Mouse (Mus musculus): ENCODE measurements at regions not wholly inside any gene's neighbourhood (a gene's known extent, or its start where the extent isn't known, plus 50 kb on each side); places are given as distances from the start of the nearest gene placed in this dataset.

DNA sequence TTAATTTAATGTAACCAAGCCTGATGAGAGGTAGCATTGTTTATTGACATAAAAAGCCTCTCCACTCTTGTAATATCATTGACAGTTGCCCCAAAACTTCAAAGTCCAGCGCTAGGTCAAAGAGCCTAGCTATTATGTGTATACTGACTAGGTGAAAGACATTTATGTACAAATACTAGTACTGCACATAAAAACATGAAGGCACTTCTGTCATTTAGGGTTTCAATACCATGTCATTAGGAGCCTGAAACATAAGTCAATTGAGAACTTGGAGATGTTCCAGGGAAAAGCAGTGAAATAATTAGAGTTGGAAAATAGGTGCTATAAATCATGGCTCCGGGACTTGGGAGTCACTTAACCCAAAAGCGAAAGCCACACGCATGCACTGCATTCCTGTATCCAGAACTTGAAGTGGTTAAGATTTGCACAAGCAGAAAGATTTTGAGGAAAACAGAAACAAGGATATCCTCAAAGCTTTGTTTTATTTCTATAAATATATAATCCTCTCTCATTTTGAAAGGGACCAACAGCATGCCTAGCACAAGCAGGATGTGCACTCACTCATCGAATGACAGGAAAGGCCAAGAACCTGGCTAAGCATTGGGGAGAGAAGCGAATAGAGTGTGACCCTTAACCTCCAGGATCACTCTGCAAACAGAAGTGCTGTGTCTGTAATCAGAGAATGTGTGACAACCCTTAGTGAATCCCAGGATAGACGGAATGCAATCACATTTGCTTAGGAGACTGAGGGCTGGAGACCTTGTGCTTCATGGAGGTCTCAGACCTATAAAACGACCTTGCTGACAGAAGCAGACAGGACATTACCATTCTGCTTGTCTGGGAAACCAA is 176.3 kb upstream of the Crim1 start:
- Histone ChIP-seq H3K4me3 (replicated peaks; ENCODE audit: low read length) (no peak overlapping the region), H3K9me3 (ENCODE audit: low read length) (peaks cover 34% of the 10 kb centered on the region), H3K4me1 (replicated peaks; ENCODE audit: low read depth, low read length) (no peaks in the 10 kb centered on the region), H3K36me3 (ENCODE audit: insufficient read depth, low read length) (no peaks in the 10 kb centered on the region), H3K27me3 (ENCODE audit: insufficient read depth, low read length) (no peaks in the 10 kb centered on the region)
- no peak for TF ChIP-seq CTCF (conservative IDR thresholded peaks at IDR 0.05; ENCODE audit: low read length)
- TF ChIP-seq NANOG (IDR thresholded peaks at IDR 0.05; ENCODE audit: borderline replicate concordance, low read length): no peak
- TF ChIP-seq POU5F1 (IDR thresholded peaks at IDR 0.05; ENCODE audit: borderline replicate concordance, low read length): no peak

DNA sequence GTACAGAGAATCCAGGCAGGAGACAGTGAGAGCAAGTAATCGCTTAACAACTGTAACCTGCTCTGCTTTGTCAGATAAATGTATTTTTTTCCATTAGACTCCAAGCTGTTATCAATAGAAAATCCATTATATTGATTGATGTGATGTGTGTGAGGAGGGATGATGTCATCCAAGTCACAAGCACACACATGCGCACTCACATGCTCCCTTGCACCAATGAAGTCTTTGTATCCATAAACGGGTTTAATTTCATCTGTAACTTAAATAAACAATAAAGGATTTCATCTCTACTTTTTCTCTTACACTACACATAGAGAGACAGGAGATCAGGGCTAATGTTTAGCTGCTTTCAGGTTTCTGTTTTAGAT is 175.7 kb upstream of the Crim1 start:
- no peak for TF ChIP-seq NANOG (IDR thresholded peaks at IDR 0.05; ENCODE audit: borderline replicate concordance, low read length)
- TF ChIP-seq CTCF (conservative IDR thresholded peaks at IDR 0.05; ENCODE audit: low read length): no peak
- no peak for TF ChIP-seq POU5F1 (IDR thresholded peaks at IDR 0.05; ENCODE audit: borderline replicate concordance, low read length)
- no peaks in the 10 kb centered on the region for H3K27me3 ChIP-seq (ENCODE audit: insufficient read depth, low read length)

DNA sequence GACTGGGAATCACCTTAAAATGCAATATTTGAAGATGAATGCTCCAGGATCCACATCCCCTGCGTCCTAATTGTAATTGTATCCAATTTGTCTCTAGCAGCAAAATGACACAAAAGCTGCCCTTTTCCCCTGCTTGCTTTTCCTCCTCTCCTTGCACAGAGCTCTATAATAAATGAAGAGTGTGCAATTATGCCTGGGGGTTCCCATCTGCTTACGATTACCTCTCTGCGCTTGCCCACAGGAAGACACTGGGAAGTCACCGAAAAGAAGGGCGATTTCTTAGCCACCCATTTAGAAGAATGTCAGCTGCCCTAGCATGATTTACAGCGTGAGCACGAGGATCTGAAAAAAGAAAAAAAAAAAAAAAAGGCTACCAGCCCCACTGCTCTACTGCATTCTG is 174.8 kb upstream of the Crim1 start:
- TF ChIP-seq NANOG (IDR thresholded peaks at IDR 0.05; ENCODE audit: borderline replicate concordance, low read length): no peak
- no peak for TF ChIP-seq CTCF (conservative IDR thresholded peaks at IDR 0.05; ENCODE audit: low read length)
- no peak for TF ChIP-seq POU5F1 (IDR thresholded peaks at IDR 0.05; ENCODE audit: borderline replicate concordance, low read length)
- peaks cover 42% of the 10 kb centered on the region for H3K9me3 ChIP-seq (ENCODE audit: low read length)
- no peaks in the 10 kb centered on the region for H3K36me3 ChIP-seq (ENCODE audit: insufficient read depth, low read length)

More for the DNA sequence above, 175.7 kb upstream of the Crim1 start:
- Histone ChIP-seq H3K4me1 (replicated peaks; ENCODE audit: low read depth, low read length) (no peaks in the 10 kb centered on the region), H3K9me3 (ENCODE audit: low read length) (peaks cover 36% of the 10 kb centered on the region), H3K4me3 (replicated peaks; ENCODE audit: low read length) (no peak overlapping the region), H3K36me3 (ENCODE audit: insufficient read depth, low read length) (no peaks in the 10 kb centered on the region)

DNA sequence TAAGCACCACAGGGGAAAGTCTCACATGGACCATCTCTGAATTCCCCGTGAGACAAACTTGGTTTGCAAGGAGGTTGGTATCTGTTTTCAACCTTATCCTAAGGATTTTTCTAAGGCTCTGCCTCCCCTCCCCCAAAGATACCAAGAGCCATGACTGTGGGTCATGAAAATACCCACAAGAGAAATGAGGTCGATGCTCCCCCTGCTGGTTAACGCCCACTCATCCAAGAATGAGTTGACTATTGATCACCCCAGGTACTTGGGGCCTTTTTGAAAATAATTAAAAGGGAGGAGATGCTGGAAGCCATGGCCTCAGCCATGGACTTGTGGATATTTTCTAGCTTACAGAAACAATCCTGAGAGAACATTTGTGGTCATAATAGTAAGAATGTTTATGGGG is 164.4 kb upstream of the Crim1 start:
- no peaks in the 10 kb centered on the region for H3K4me1 ChIP-seq (replicated peaks; ENCODE audit: low read depth, low read length)
- peaks cover 53% of the 10 kb centered on the region for H3K9me3 ChIP-seq (ENCODE audit: low read length)
- no peak overlapping the region for H3K4me3 ChIP-seq (replicated peaks; ENCODE audit: low read length)
- H3K27me3 ChIP-seq (ENCODE audit: insufficient read depth, low read length): no peaks in the 10 kb centered on the region
- 0 out of 2 replicates have a peak, but pooled peaks have one; percentile 3 for TF ChIP-seq CTCF (conservative IDR thresholded peaks at IDR 0.05; ENCODE audit: low read length)
- no peak for TF ChIP-seq POU5F1 (IDR thresholded peaks at IDR 0.05; ENCODE audit: borderline replicate concordance, low read length)
- no peaks in the 10 kb centered on the region for H3K36me3 ChIP-seq (ENCODE audit: insufficient read depth, low read length)

More for the DNA sequence above, 174.8 kb upstream of the Crim1 start:
- Histone ChIP-seq H3K27me3 (ENCODE audit: insufficient read depth, low read length) (no peaks in the 10 kb centered on the region), H3K4me1 (replicated peaks; ENCODE audit: low read depth, low read length) (no peaks in the 10 kb centered on the region), H3K4me3 (replicated peaks; ENCODE audit: low read length) (no peak overlapping the region)

DNA sequence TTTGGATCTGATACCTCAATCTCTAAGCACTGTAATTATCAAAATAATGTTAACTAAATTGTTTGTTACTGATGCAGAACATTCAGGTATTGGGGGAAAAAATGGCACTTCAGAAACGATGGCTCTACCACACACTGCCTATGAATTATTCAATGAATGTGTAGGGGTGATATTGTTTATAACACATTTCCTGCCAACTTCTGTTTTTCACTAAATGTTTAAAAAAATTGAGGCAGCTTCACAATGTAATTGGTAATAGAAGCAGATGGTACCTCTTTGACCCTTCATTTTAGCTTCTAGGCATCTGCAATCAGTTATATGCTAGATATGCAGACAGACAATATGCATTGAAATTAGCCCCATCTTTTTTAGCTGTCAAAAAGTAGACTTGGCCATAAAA is 159.7 kb upstream of the Crim1 start:
- Histone ChIP-seq H3K27me3 (ENCODE audit: insufficient read depth, low read length) (no peaks in the 10 kb centered on the region), H3K36me3 (ENCODE audit: insufficient read depth, low read length) (no peaks in the 10 kb centered on the region), H3K9me3 (ENCODE audit: low read length) (peaks cover 30% of the 10 kb centered on the region), H3K4me1 (replicated peaks; ENCODE audit: low read depth, low read length) (no peaks in the 10 kb centered on the region), H3K4me3 (replicated peaks; ENCODE audit: low read length) (no peak overlapping the region)
- TF ChIP-seq NANOG (IDR thresholded peaks at IDR 0.05; ENCODE audit: borderline replicate concordance, low read length): no peak
- TF ChIP-seq POU5F1 (IDR thresholded peaks at IDR 0.05; ENCODE audit: borderline replicate concordance, low read length): no peak
- TF ChIP-seq CTCF (conservative IDR thresholded peaks at IDR 0.05; ENCODE audit: low read length): no peak

DNA sequence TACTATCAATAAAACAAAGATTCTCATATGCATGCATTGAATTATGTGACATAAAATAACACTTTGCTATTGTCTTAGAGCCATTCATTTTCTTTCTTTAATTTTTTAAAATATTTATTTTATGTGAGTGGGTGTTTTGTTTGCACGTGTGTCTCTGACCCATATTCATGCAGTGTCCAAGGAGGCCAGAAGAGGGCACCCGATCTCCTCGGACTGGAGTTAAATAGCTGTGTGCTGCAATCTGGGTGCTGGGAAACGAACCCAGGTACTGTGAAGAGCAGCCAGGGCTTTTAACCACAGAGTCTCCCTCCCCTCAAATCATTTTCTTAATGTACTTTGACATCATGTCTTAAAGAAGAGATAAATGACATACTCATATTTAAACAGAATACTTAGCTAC is 158.8 kb upstream of the Crim1 start:
- no peak; the same call in 1 of the 2 replicates for TF ChIP-seq CTCF (conservative IDR thresholded peaks at IDR 0.05; ENCODE audit: low read length)
- no peak for TF ChIP-seq NANOG (IDR thresholded peaks at IDR 0.05; ENCODE audit: borderline replicate concordance, low read length)
- no peak for TF ChIP-seq POU5F1 (IDR thresholded peaks at IDR 0.05; ENCODE audit: borderline replicate concordance, low read length)
- peaks cover 25% of the 10 kb centered on the region for H3K9me3 ChIP-seq (ENCODE audit: low read length)
- no peaks in the 10 kb centered on the region for H3K4me1 ChIP-seq (replicated peaks; ENCODE audit: low read depth, low read length)
- no peaks in the 10 kb centered on the region for H3K36me3 ChIP-seq (ENCODE audit: insufficient read depth, low read length)
- H3K4me3 ChIP-seq (replicated peaks; ENCODE audit: low read length): no peak overlapping the region
- H3K27me3 ChIP-seq (ENCODE audit: insufficient read depth, low read length): no peaks in the 10 kb centered on the region

DNA sequence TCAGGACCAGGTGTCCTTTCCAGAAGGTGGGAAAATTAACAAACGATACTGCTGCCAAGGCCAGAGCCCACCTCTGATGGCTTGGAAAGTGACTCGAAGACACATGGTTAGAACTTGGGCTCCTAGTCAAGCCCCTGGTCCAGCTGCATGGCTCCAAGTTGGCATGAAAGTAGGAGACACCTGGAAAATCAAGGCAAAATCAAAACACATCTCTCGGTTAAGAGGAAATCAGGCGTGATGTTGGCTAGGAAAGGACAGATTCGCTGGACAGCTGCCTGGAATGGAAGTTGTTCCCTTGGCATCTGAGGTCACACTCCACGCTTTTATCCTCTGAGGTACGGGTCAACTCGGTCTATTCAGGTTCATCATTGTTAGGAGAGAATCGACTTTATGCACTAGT is 150.3 kb upstream of the Crim1 start:
- TF ChIP-seq NANOG (IDR thresholded peaks at IDR 0.05; ENCODE audit: borderline replicate concordance, low read length): no peak
- TF ChIP-seq CTCF (conservative IDR thresholded peaks at IDR 0.05; ENCODE audit: low read length): no peak
- TF ChIP-seq POU5F1 (IDR thresholded peaks at IDR 0.05; ENCODE audit: borderline replicate concordance, low read length): no peak
- H3K4me1 ChIP-seq (replicated peaks; ENCODE audit: low read depth, low read length): no peaks in the 10 kb centered on the region
- H3K27me3 ChIP-seq (ENCODE audit: insufficient read depth, low read length): no peaks in the 10 kb centered on the region
- H3K36me3 ChIP-seq (ENCODE audit: insufficient read depth, low read length): no peaks in the 10 kb centered on the region
- H3K4me3 ChIP-seq (replicated peaks; ENCODE audit: low read length): no peak overlapping the region
- peaks cover 7% of the 10 kb centered on the region; the same call in 1 of the 2 replicates for H3K9me3 ChIP-seq (ENCODE audit: low read length)

DNA sequence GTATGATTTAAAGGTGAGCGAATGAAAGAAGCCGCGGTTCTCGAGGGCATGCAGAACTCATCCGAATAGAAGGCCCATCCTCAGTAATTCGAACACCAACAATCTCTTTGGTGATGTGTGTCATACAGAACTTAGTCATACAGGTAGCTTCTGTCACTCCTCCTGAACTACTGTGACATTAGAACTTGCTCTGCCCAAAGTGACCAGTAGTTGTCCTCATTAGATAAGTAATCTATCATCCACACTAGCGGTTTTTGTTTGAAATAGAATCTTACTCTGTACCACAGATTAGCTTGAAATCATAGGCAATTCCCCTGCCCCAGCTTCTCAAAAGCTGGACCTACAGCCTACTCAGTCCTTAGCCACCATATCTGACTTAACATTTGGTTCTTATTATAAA is 149.8 kb upstream of the Crim1 start:
- no peaks in the 10 kb centered on the region for H3K27me3 ChIP-seq (ENCODE audit: insufficient read depth, low read length)
- no peaks in the 10 kb centered on the region for H3K4me1 ChIP-seq (replicated peaks; ENCODE audit: low read depth, low read length)
- H3K9me3 ChIP-seq (ENCODE audit: low read length): peaks cover 5% of the 10 kb centered on the region; the same call in 1 of the 2 replicates
- H3K36me3 ChIP-seq (ENCODE audit: insufficient read depth, low read length): no peaks in the 10 kb centered on the region
- no peak overlapping the region for H3K4me3 ChIP-seq (replicated peaks; ENCODE audit: low read length)
- TF ChIP-seq CTCF (conservative IDR thresholded peaks at IDR 0.05; ENCODE audit: low read length) (no peak), POU5F1 (IDR thresholded peaks at IDR 0.05; ENCODE audit: borderline replicate concordance, low read length) (no peak), NANOG (IDR thresholded peaks at IDR 0.05; ENCODE audit: borderline replicate concordance, low read length) (no peak)
